Mouse (Mus musculus) stomach, embryonic 15.5 days (tissue): ENCODE data around the gene Sept14. TPM values are rescaled to one million over a fixed set of nuclear protein-coding genes. Genes with fewer than 3 reads are reported as not detected.

Experiments
- ATAC-seq: fragments of 200-750 bp; cut with Nextera tagmentation; 2 replicates; pipeline ENCODE4 v1.8.0; 2017; ENCODE audit warnings: low read depth, moderate number of reproducible peaks, moderate TSS enrichment; ENCODE audit not compliant: insufficient read depth, low FRiP score
- H3K27ac ChIP-seq: fragments of 300-500 bp; sonication (generic); 2 replicates; pipeline ENCODE4 v1.5.1; 2015; ENCODE audit warnings: mild to moderate bottlenecking, inconsistent platforms
- H3K27me3 ChIP-seq: fragments of 300-500 bp; sonication (generic); replicated peaks from 2 replicates; pipeline ENCODE4 v1.6.1; 2015; ENCODE audit warnings: inconsistent platforms
- H3K36me3 ChIP-seq: fragments of 300-500 bp; sonication (generic); 2 replicates; pipeline ENCODE4 v1.6.1; 2015; ENCODE audit warnings: inconsistent platforms
- H3K4me1 ChIP-seq: fragments of 300-500 bp; sonication (generic); 2 replicates; pipeline ENCODE4 v1.6.1; 2015; ENCODE audit warnings: inconsistent platforms
- H3K4me2 ChIP-seq: fragments of 300-500 bp; sonication (generic); 2 replicates; pipeline ENCODE4 v1.6.1; 2015; ENCODE audit warnings: mild to moderate bottlenecking, inconsistent platforms
- H3K4me3 ChIP-seq: fragments of 300-500 bp; sonication (generic); replicated peaks from 2 replicates; pipeline ENCODE4 v1.5.1; 2015; ENCODE audit warnings: inconsistent platforms
- H3K9ac ChIP-seq: fragments of 300-500 bp; sonication (generic); 2 replicates; pipeline ENCODE4 v1.6.1; 2015; ENCODE audit warnings: inconsistent platforms
- H3K9me3 ChIP-seq: fragments of 300-500 bp; sonication (generic); 2 replicates; pipeline ENCODE4 v1.6.1; 2016; ENCODE audit warnings: inconsistent platforms
- WGBS: fragments of 180-500 bp; shearing (Covaris S2); methylation state at CpG from one replicate; pipeline ENCODE4 v1.1.7; 2015; 5-methylcytosine and 5-hydroxymethylcytosine counted together
- polyA plus RNA-seq: library from polyadenylated mRNA; unstranded; fragments of >200 nt; fragmentation: Nextera tagmentation; extraction: Ambion mirVana; gene quantifications from 2 replicates; pipeline ENCODE4 v1.2.1, GENCODE M21; 2015

The Sept14 gene
- not detected in 2 replicates for polyA plus RNA-seq

GRCm38 (mm10) chr5:129708412-129708811 lies at the start of gene Sept14:
Sept14 (minus strand) TSS chr5:129708512.
- WGBS, result 53% methylated on average over 2 of the region's 2 CpGs
- Histone ChIP-seq H3K27ac (no peak within 1 kb of the TSS), H3K4me2 (no peak within 1 kb of the TSS), H3K9me3 (no peaks in the 10 kb centered on the region), H3K4me3 (no peak within 1 kb of the TSS), H3K36me3 (no peaks in the 10 kb centered on the region), H3K4me1 (no peaks in the 10 kb centered on the region), H3K9ac (no peak within 1 kb of the TSS), H3K27me3 (no peaks in the 10 kb centered on the region)
- no peak for ATAC-seq

- Histone ChIP-seq H3K4me1 (no peaks in the 10 kb centered on the region), H3K4me2 (no peak overlapping the region), H3K9me3 (no peaks in the 10 kb centered on the region), H3K27me3 (no peaks in the 10 kb centered on the region), H3K27ac (no peak overlapping the region), H3K36me3 (0 out of 2 replicates have a peak, but pooled peaks cover 11% of the 10 kb centered on the region), H3K9ac (no peak overlapping the region), H3K4me3 (no peak overlapping the region)
- 90% methylated on average over 20 of the region's 20 CpGs for WGBS
- no peak for ATAC-seq
Observed at GRCm38 (mm10) chr5:129756886-129757285, 48.6 kb upstream of the Sept14 start.

- Histone ChIP-seq H3K9ac (no peak overlapping the region), H3K4me2 (no peak overlapping the region), H3K9me3 (no peaks in the 10 kb centered on the region), H3K4me1 (no peaks in the 10 kb centered on the region), H3K27me3 (no peaks in the 10 kb centered on the region), H3K4me3 (no peak overlapping the region), H3K36me3 (peaks cover 27% of the 10 kb centered on the region), H3K27ac (no peak overlapping the region)
- 22% methylated on average over 6 of the region's 6 CpGs for WGBS
- ATAC-seq, result no peak
Observed at GRCm38 (mm10) chr5:129744050-129744449, 35.7 kb upstream of the Sept14 start.

- ATAC-seq, result peak; percentile 90
- Histone ChIP-seq H3K27ac (no peak overlapping the region), H3K4me2 (no peak overlapping the region), H3K27me3 (no peaks in the 10 kb centered on the region), H3K9me3 (no peaks in the 10 kb centered on the region), H3K4me3 (no peak overlapping the region), H3K36me3 (peaks cover 19% of the 10 kb centered on the region), H3K4me1 (no peaks in the 10 kb centered on the region), H3K9ac (no peak overlapping the region)
- WGBS, result 58% methylated on average over 7 of the region's 7 CpGs
Observed at GRCm38 (mm10) chr5:129742903-129743488, 34.7 kb upstream of the Sept14 start.

- ATAC-seq, result no peak
- Histone ChIP-seq H3K4me1 (no peaks in the 10 kb centered on the region), H3K9me3 (no peaks in the 10 kb centered on the region), H3K4me2 (no peak overlapping the region), H3K4me3 (no peak overlapping the region), H3K27me3 (no peaks in the 10 kb centered on the region), H3K9ac (no peak overlapping the region), H3K36me3 (peaks cover 8% of the 10 kb centered on the region; the same call in 1 of the 2 replicates), H3K27ac (no peak overlapping the region)
- 93% methylated on average over 1 of the region's 1 CpGs for WGBS
Observed at GRCm38 (mm10) chr5:129740976-129741375, 32.7 kb upstream of the Sept14 start.

- WGBS, result 48% methylated on average over 5 of the region's 5 CpGs
- H3K27me3 ChIP-seq, result no peaks in the 10 kb centered on the region
- H3K4me2 ChIP-seq, result no peak overlapping the region
- ATAC-seq, result no peak
- no peak overlapping the region for H3K4me3 ChIP-seq
- H3K27ac ChIP-seq, result no peak overlapping the region
- H3K4me1 ChIP-seq, result peaks cover 29% of the 10 kb centered on the region
- no peaks in the 10 kb centered on the region for H3K36me3 ChIP-seq
- H3K9ac ChIP-seq, result no peak overlapping the region
- H3K9me3 ChIP-seq, result no peaks in the 10 kb centered on the region
Observed at GRCm38 (mm10) chr5:129731021-129731420, 22.7 kb upstream of the Sept14 start.

GRCm38 (mm10) chr5:129730344-129730743 lies 22.0 kb upstream of the Sept14 start:
- H3K4me2 ChIP-seq, result 0 out of 2 replicates have a peak overlapping the region, but pooled peaks have one; percentile 0

GRCm38 (mm10) chr5:129729286-129729685 lies 21.0 kb upstream of the Sept14 start:
- Histone ChIP-seq H3K36me3 (no peaks in the 10 kb centered on the region), H3K27me3 (no peaks in the 10 kb centered on the region), H3K9ac (no peak overlapping the region), H3K4me1 (peaks cover 29% of the 10 kb centered on the region), H3K4me3 (no peak overlapping the region), H3K4me2 (peak overlapping the region; percentile 19; the same call in 1 of the 2 replicates), H3K27ac (0 out of 2 replicates have a peak overlapping the region, but pooled peaks have one; percentile 33), H3K9me3 (no peaks in the 10 kb centered on the region)
- ATAC-seq, result no peak
- WGBS, result 27% methylated on average over 11 of the region's 11 CpGs

More at GRCm38 (mm10) chr5:129730344-129730743, 22.0 kb upstream of the Sept14 start:
- H3K27me3 ChIP-seq, result no peaks in the 10 kb centered on the region
- H3K4me1 ChIP-seq, result peaks cover 29% of the 10 kb centered on the region
- ATAC-seq, result peak; percentile 79
- H3K27ac ChIP-seq, result peak overlapping the region; percentile 31; the same call in 1 of the 2 replicates
- 54% methylated on average over 11 of the region's 11 CpGs for WGBS
- H3K4me3 ChIP-seq, result no peak overlapping the region
- no peaks in the 10 kb centered on the region for H3K36me3 ChIP-seq
- H3K9me3 ChIP-seq, result no peaks in the 10 kb centered on the region
- H3K9ac ChIP-seq, result no peak overlapping the region

- WGBS, result 80% methylated on average over 3 of the region's 3 CpGs
- Histone ChIP-seq H3K4me3 (no peak overlapping the region), H3K27ac (no peak overlapping the region), H3K4me2 (no peak overlapping the region; the same call in 1 of the 2 replicates), H3K9ac (no peak overlapping the region), H3K4me1 (peaks cover 29% of the 10 kb centered on the region), H3K9me3 (no peaks in the 10 kb centered on the region), H3K36me3 (no peaks in the 10 kb centered on the region), H3K27me3 (no peaks in the 10 kb centered on the region)
- no peak for ATAC-seq
Observed at GRCm38 (mm10) chr5:129726784-129727183, 18.5 kb upstream of the Sept14 start.

- H3K27me3 ChIP-seq, result no peaks in the 10 kb centered on the region
- H3K4me3 ChIP-seq, result peak overlapping the region; percentile 83
- peak overlapping the region; percentile 97 for H3K27ac ChIP-seq
- peak overlapping the region; percentile 87; the same call in 1 of the 2 replicates for H3K9ac ChIP-seq
- H3K4me2 ChIP-seq, result peak overlapping the region; percentile 45
- peaks cover 28% of the 10 kb centered on the region for H3K4me1 ChIP-seq
- no peaks in the 10 kb centered on the region for H3K9me3 ChIP-seq
- 23% methylated on average over 7 of the region's 7 CpGs for WGBS
- H3K36me3 ChIP-seq, result no peaks in the 10 kb centered on the region
- ATAC-seq, result no peak
Observed at GRCm38 (mm10) chr5:129725774-129726392, 17.6 kb upstream of the Sept14 start.

GRCm38 (mm10) chr5:129724834-129725773 lies 16.8 kb upstream of the Sept14 start, which contains the start of gene Nipsnap2:
Nipsnap2 (plus strand) TSS chr5:129725063.
- WGBS, result under 1% methylated on average over 92 of the region's 93 CpGs
- Histone ChIP-seq H3K27me3 (no peaks in the 10 kb centered on the region), H3K9ac (peak within 1 kb of the TSS; percentile 87), H3K4me2 (peak within 1 kb of the TSS; percentile 45), H3K4me3 (peak within 1 kb of the TSS; percentile 83), H3K36me3 (no peaks in the 10 kb centered on the region), H3K4me1 (peaks cover 21% of the 10 kb centered on the region), H3K9me3 (no peaks in the 10 kb centered on the region), H3K27ac (peak within 1 kb of the TSS; percentile 97)
- ATAC-seq, result peak; percentile 92
